Comparison of ENCODE assay signal across 8 mouse cellular contexts in genomic region chr2:32908272-32908671, GRCm38 (mm10). TPM values are rescaled to one million over a fixed set of nuclear protein-coding genes. Genes with fewer than 3 reads are reported as not detected.
DNase-seq lines count a peak whose midpoint lies in the region; ATAC-seq lines count a peak whose summit lies in the region.

No protein-coding gene starts in this region.

- no peak overlapping the region for H3K9ac ChIP-seq in hindbrain, embryonic 11.5 days (ENCODE audit: low read depth, low read length)
- H3K9ac ChIP-seq in limb, embryonic 15.5 days: no peak overlapping the region
- no peak overlapping the region for H3K9ac ChIP-seq in neural tube, embryonic 12.5 days

- no peak overlapping the region for H3K4me2 ChIP-seq in hindbrain, embryonic 11.5 days (replicated peaks; ENCODE audit: low read depth, low read length)
- H3K4me2 ChIP-seq in limb, embryonic 15.5 days: peak overlapping the region; percentile 5; the same call in 1 of the 2 replicates
- 0 out of 2 replicates have a peak overlapping the region, but pooled peaks have one; percentile 12 for H3K4me2 ChIP-seq in neural tube, embryonic 12.5 days (replicated peaks)

- intact Hi-C loops in left cerebral cortex, postnatal 14 days (cut with DNase I): no loop called here

- H3K4me1 ChIP-seq in forebrain, embryonic 10.5 days: peaks cover 37% of the 10 kb centered on the region
- peaks cover 6% of the 10 kb centered on the region; the same call in 1 of the 2 replicates for H3K4me1 ChIP-seq in hindbrain, embryonic 11.5 days (replicated peaks; ENCODE audit: control insufficient read depth, insufficient read depth, low read length)
- peaks cover 37% of the 10 kb centered on the region for H3K4me1 ChIP-seq in limb, embryonic 15.5 days
- peaks cover 30% of the 10 kb centered on the region for H3K4me1 ChIP-seq in neural tube, embryonic 12.5 days

- peaks cover 25% of the 10 kb centered on the region for H3K36me3 ChIP-seq in forebrain, embryonic 10.5 days (replicated peaks)
- H3K36me3 ChIP-seq in hindbrain, embryonic 11.5 days (ENCODE audit: control insufficient read depth, insufficient read depth, low read length): no peaks in the 10 kb centered on the region
- peaks cover 37% of the 10 kb centered on the region for H3K36me3 ChIP-seq in limb, embryonic 15.5 days
- peaks cover 18% of the 10 kb centered on the region for H3K36me3 ChIP-seq in neural tube, embryonic 12.5 days

- 7% methylated on average over 6 of the region's 6 CpGs for WGBS in forebrain, embryonic 10.5 days
- WGBS in hindbrain, embryonic 11.5 days: 5% methylated on average over 6 of the region's 6 CpGs
- 12% methylated on average over 6 of the region's 6 CpGs for WGBS in limb, embryonic 15.5 days
- WGBS in neural tube, embryonic 12.5 days: 4% methylated on average over 6 of the region's 6 CpGs

- peak overlapping the region; percentile 76 for H3K27ac ChIP-seq in forebrain, embryonic 10.5 days
- H3K27ac ChIP-seq in hindbrain, embryonic 11.5 days (ENCODE audit: low read depth, low read length): peak overlapping the region; percentile 61
- peak overlapping the region; percentile 78 for H3K27ac ChIP-seq in limb, embryonic 15.5 days
- 0 out of 2 replicates have a peak overlapping the region, but pooled peaks have one; percentile 3 for H3K27ac ChIP-seq in neural tube, embryonic 12.5 days

- H3K27me3 ChIP-seq in forebrain, embryonic 10.5 days (ENCODE audit: poor library complexity, severe bottlenecking): peaks cover 60% of the 10 kb centered on the region
- no peaks in the 10 kb centered on the region for H3K27me3 ChIP-seq in hindbrain, embryonic 11.5 days (ENCODE audit: control insufficient read depth, insufficient read depth, low read length)
- no peaks in the 10 kb centered on the region for H3K27me3 ChIP-seq in limb, embryonic 15.5 days
- no peaks in the 10 kb centered on the region for H3K27me3 ChIP-seq in neural tube, embryonic 12.5 days (replicated peaks)

- peak overlapping the region; percentile 22 for H3K4me3 ChIP-seq in forebrain, embryonic 10.5 days
- no peak overlapping the region for H3K4me3 ChIP-seq in hindbrain, embryonic 11.5 days (ENCODE audit: low read depth, low read length)
- no peak overlapping the region for H3K4me3 ChIP-seq in limb, embryonic 15.5 days
- H3K4me3 ChIP-seq in neural tube, embryonic 12.5 days: no peak overlapping the region

- peak; percentile 58 to 77 for DNase-seq in left cerebral cortex, postnatal 14 days (ENCODE audit: low spot score in 2 of 2)
- DNase-seq in left cerebral cortex, adult 11 months (ENCODE audit: low spot score): no peak
- DNase-seq in forebrain, embryonic 10.5 days (ENCODE audit: extremely low spot score, low spot score): peak; percentile 52
- peak; percentile 65 for DNase-seq in hindbrain, embryonic 11.5 days (ENCODE audit: low spot score)
- no peak for DNase-seq in urinary bladder, postnatal 36 days (ENCODE audit: low spot score in 2 of 2)

- H3K9me3 ChIP-seq in forebrain, embryonic 10.5 days: no peaks in the 10 kb centered on the region
- H3K9me3 ChIP-seq in hindbrain, embryonic 11.5 days (ENCODE audit: control insufficient read depth, low read length): no peaks in the 10 kb centered on the region
- H3K9me3 ChIP-seq in limb, embryonic 15.5 days: no peaks in the 10 kb centered on the region
- H3K9me3 ChIP-seq in neural tube, embryonic 12.5 days: no peaks in the 10 kb centered on the region

- ATAC-seq in hindbrain, embryonic 11.5 days (ENCODE audit: low FRiP score): peak; percentile 53
- peak; percentile 55; the same call in 1 of the 2 replicates for ATAC-seq in limb, embryonic 15.5 days (ENCODE audit: insufficient number of reproducible peaks, low FRiP score, low TSS enrichment, low read depth)
- peak; percentile 35 for ATAC-seq in neural tube, embryonic 12.5 days (ENCODE audit: low FRiP score, low read depth)
- no peak for ATAC-seq in cerebellum, adult (ENCODE audit: insufficient number of reproducible peaks, low FRiP score, low TSS enrichment)

RNA-seq across cellular contexts. Expression of gene Fam129b, which starts 32.4 kb away (rescaled TPM):
- 10 to 100 TPM; 20.0 to 21.0 TPM for total RNA-seq in left cerebral cortex, postnatal 14 days (2021)
- polyA plus RNA-seq in forebrain, embryonic 10.5 days (2016; fragmentation: Nextera tagmentation; extraction: Ambion mirVana): 22.8 and 25.3 TPM in 2 replicates
- polyA plus RNA-seq in hindbrain, embryonic 11.5 days (2014; fragmentation: Nextera tagmentation; extraction: Ambion mirVana): 11.6 and 13.1 TPM in 2 replicates
- 138 and 152 TPM in 2 replicates for polyA plus RNA-seq in limb, embryonic 15.5 days (2015; fragmentation: Nextera tagmentation; extraction: Ambion mirVana)
- 39.6 and 40.3 TPM in 2 replicates for polyA plus RNA-seq in neural tube, embryonic 12.5 days (2016; fragmentation: Nextera tagmentation; extraction: Ambion mirVana)

RNA-seq across cellular contexts. Expression of gene Rpl12, which starts 53.1 kb away (rescaled TPM):
- total RNA-seq in left cerebral cortex, postnatal 14 days (2021): 100 to 1,000 TPM; 117 to 120 TPM
- polyA plus RNA-seq in forebrain, embryonic 10.5 days (2016; fragmentation: Nextera tagmentation; extraction: Ambion mirVana): 192 and 197 TPM in 2 replicates
- polyA plus RNA-seq in hindbrain, embryonic 11.5 days (2014; fragmentation: Nextera tagmentation; extraction: Ambion mirVana): 129 and 134 TPM in 2 replicates
- 154 and 176 TPM in 2 replicates for polyA plus RNA-seq in limb, embryonic 15.5 days (2015; fragmentation: Nextera tagmentation; extraction: Ambion mirVana)
- polyA plus RNA-seq in neural tube, embryonic 12.5 days (2016; fragmentation: Nextera tagmentation; extraction: Ambion mirVana): 108 and 122 TPM in 2 replicates

RNA-seq across cellular contexts. Expression of gene Lrsam1, which starts 53.1 kb away (rescaled TPM):
- total RNA-seq in left cerebral cortex, postnatal 14 days (2021): 10 to 100 TPM; 31.1 to 40.6 TPM
- 6.6 and 8.0 TPM in 2 replicates for polyA plus RNA-seq in forebrain, embryonic 10.5 days (2016; fragmentation: Nextera tagmentation; extraction: Ambion mirVana)
- 8.0 and 8.7 TPM in 2 replicates for polyA plus RNA-seq in hindbrain, embryonic 11.5 days (2014; fragmentation: Nextera tagmentation; extraction: Ambion mirVana)
- polyA plus RNA-seq in limb, embryonic 15.5 days (2015; fragmentation: Nextera tagmentation; extraction: Ambion mirVana): 11.3 and 12.0 TPM in 2 replicates
- polyA plus RNA-seq in neural tube, embryonic 12.5 days (2016; fragmentation: Nextera tagmentation; extraction: Ambion mirVana): 17.8 and 22.3 TPM in 2 replicates

Comparison
In these comparisons a context has a peak if more than half of its experiments do, and no peak if none do; other contexts are left out.
1. DNase-seq: peak in left cerebral cortex, postnatal 14 days (2 of 2), forebrain, embryonic 10.5 days (single experiment) and hindbrain, embryonic 11.5 days (single experiment); none in left cerebral cortex, adult 11 months (single experiment) and urinary bladder, postnatal 36 days (0 of 2).
2. H3K27ac ChIP-seq: peak in every context shown above with its lines; median percentile 78 in limb, embryonic 15.5 days; 76 in forebrain, embryonic 10.5 days; 61 in hindbrain, embryonic 11.5 days; 3 in neural tube, embryonic 12.5 days.